In the genomic region with DNA sequence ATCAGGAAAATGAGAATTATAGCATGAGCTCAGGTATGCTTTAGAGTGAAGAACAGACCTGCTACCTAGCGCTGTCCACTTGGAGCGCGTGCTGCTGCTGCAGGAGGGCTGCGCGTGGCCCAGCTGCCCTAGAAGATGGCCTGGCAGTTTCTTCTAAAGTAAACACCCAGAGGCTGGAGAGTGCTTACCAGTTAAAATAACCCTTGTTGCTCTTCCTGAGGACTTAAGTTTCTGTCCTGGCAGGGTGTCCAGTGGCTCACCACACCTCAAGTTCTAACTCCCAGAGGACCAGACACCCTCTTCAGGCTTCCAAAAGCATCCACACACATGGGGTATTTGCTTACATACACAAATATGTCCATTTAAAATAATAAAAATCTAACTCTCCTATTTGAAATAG, we compare ENCODE assay signal across 22 mouse cellular contexts. TPM values are rescaled to one million over a fixed set of nuclear protein-coding genes. Genes with fewer than 3 reads are reported as not detected.
"Had no signal": no experiment of that assay in that cellular context is flagged by ENCODE, and none has a peak within 500 bp of the region (broad histone marks: within the 10 kb centered on the region; RNA-seq: fewer than 3 reads in every experiment).

No protein-coding gene starts in this region.

- H3K4me3 ChIP-seq: lung, embryonic 15.5 days; midbrain, embryonic 10.5 days; midbrain, embryonic 13.5 days; myocyte; neural tube, embryonic 13.5 days; neural tube, embryonic 15.5 days; stomach, embryonic 15.5 days had no signal

- H3K9ac ChIP-seq: liver, embryonic 14.5 days; lung, embryonic 15.5 days; midbrain, embryonic 13.5 days; neural tube, embryonic 13.5 days; neural tube, embryonic 15.5 days; stomach, embryonic 15.5 days had no signal

- H3K27me3 ChIP-seq: lung, embryonic 15.5 days; midbrain, embryonic 13.5 days; neural tube, embryonic 13.5 days; neural tube, embryonic 15.5 days; stomach, embryonic 15.5 days had no signal

- H3K27ac ChIP-seq: liver, embryonic 14.5 days; lung, embryonic 15.5 days; midbrain, embryonic 10.5 days; neural tube, embryonic 13.5 days; neural tube, embryonic 15.5 days; stomach, embryonic 15.5 days; stomach, postnatal 0 days had no signal

- H3K9me3 ChIP-seq: lung, embryonic 15.5 days; midbrain, embryonic 13.5 days; neural tube, embryonic 15.5 days; stomach, embryonic 15.5 days had no signal

- H3K4me2 ChIP-seq: lung, embryonic 15.5 days; midbrain, embryonic 13.5 days; neural tube, embryonic 13.5 days; neural tube, embryonic 15.5 days; stomach, embryonic 15.5 days had no signal

- ATAC-seq: lung, postnatal 0 days; midbrain, embryonic 13.5 days; midbrain, embryonic 16.5 days had no signal

- H3K4me1 ChIP-seq: lung, embryonic 15.5 days; stomach, embryonic 15.5 days had no signal

- DNase-seq: lung, adult 2 months; lung, postnatal 4 days; retina, postnatal 1 day; right cerebral cortex, adult 18-20 months; right cerebral cortex, postnatal 25 days; right cerebral cortex, postnatal 4 days; thymus, adult 2 months; thymus, postnatal 25 days; thymus, postnatal 4 days had no signal

RNA-seq across cellular contexts. Expression of a gene that starts 28.1 kb away (rescaled TPM):
- total RNA-seq: megakaryocyte, adult 5-6 weeks; megakaryocyte-erythroid progenitor cell, adult 5-6 weeks had no signal
